Mouse (Mus musculus): ENCODE data around the gene Tbx15.

- TF ChIP-seq CTCF (IDR thresholded peaks at IDR 0.05; ENCODE audit: borderline replicate concordance, insufficient read depth, low read depth, low read length) = no peak
- TF ChIP-seq POLR2A (IDR thresholded peaks at IDR 0.05; ENCODE audit: borderline replicate concordance, insufficient read depth, low read length) = no peak
These were observed 71.9 kb downstream of the Tbx15 start for GRCm38 (mm10) chr3:99311943-99312635.
